Mouse (Mus musculus) embryonic facial prominence, embryonic 11.5 days (tissue): ENCODE data around the gene Coro1b. TPM values are rescaled to one million over a fixed set of nuclear protein-coding genes. Genes with fewer than 3 reads are reported as not detected.
A peak's percentile ranks its signal among the peaks of the same experiment; 100 is the strongest.
"Not testable (repeated sequence)": the region's sequence is repeated elsewhere in the genome, so short reads cannot be mapped to it uniquely, and the experiment has no call there.

Experiments
- ATAC-seq: fragments of 200-750 bp; cut with Nextera tagmentation; replicated peaks from 2 replicates; pipeline ENCODE4 v1.8.0; 2017; ENCODE audit warnings: low read depth; ENCODE audit not compliant: insufficient number of reproducible peaks, low FRiP score, low TSS enrichment
- DNase-seq: peaks from one replicate; pipeline ENCODE4 v3.0.0-alpha.2; 2015; ENCODE audit warnings: low spot score
- H3K27ac ChIP-seq: fragments of 300-500 bp; sonication (generic); replicated peaks from 2 replicates; pipeline ENCODE4 v1.5.1; 2014; ENCODE audit warnings: mild to moderate bottlenecking, low read depth, low read length, control low read depth
- H3K27me3 ChIP-seq: fragments of 300-500 bp; sonication (generic); 2 replicates; pipeline ENCODE4 v1.6.1; 2014; ENCODE audit warnings: mild to moderate bottlenecking, low read length, moderate library complexity, mixed read lengths; ENCODE audit not compliant: control insufficient read depth, insufficient read depth
- H3K36me3 ChIP-seq: fragments of 300-500 bp; sonication (generic); replicated peaks from 2 replicates; pipeline ENCODE4 v1.6.1; 2014; ENCODE audit warnings: low read depth, mild to moderate bottlenecking, low read length, moderate library complexity, mixed read lengths; ENCODE audit not compliant: control insufficient read depth, insufficient read depth
- H3K4me1 ChIP-seq: fragments of 300-500 bp; sonication (generic); 2 replicates; pipeline ENCODE4 v1.6.1; 2014; ENCODE audit warnings: low read length, mixed read lengths; ENCODE audit not compliant: control insufficient read depth, insufficient read depth
- H3K4me2 ChIP-seq: fragments of 300-500 bp; sonication (generic); 2 replicates; pipeline ENCODE4 v1.6.1; 2014; ENCODE audit warnings: low read depth, mild to moderate bottlenecking, control low read depth, low read length, moderate library complexity
- H3K4me3 ChIP-seq: fragments of 300-500 bp; sonication (generic); 2 replicates; pipeline ENCODE4 v1.5.1; 2014; ENCODE audit warnings: low read depth, low read length, control low read depth
- H3K9ac ChIP-seq: fragments of 300-500 bp; sonication (generic); replicated peaks from 2 replicates; pipeline ENCODE4 v1.6.1; 2014; ENCODE audit warnings: mild to moderate bottlenecking, control low read depth, low read length
- H3K9me3 ChIP-seq: fragments of 300-500 bp; sonication (generic); replicated peaks from 2 replicates; pipeline ENCODE4 v1.6.1; 2016; ENCODE audit warnings: mild to moderate bottlenecking, low read length, inconsistent platforms, mixed read lengths; ENCODE audit not compliant: control insufficient read depth
- WGBS: fragments of 180-500 bp; shearing (Covaris S2); extraction: QIAGEN DNeasy Blood & Tissue Kit; methylation state at CpG from one replicate; pipeline ENCODE4 v1.1.7; 2014; 5-methylcytosine and 5-hydroxymethylcytosine counted together
- polyA plus RNA-seq: library from polyadenylated mRNA; unstranded; fragments of >200 nt; fragmentation: Nextera tagmentation; extraction: Ambion mirVana; gene quantifications from 2 replicates; pipeline ENCODE4 v1.2.1, GENCODE M21; 2014

The Coro1b gene
- polyA plus RNA-seq, 1 experiment from 2014 or later: 108 TPM

DNA sequence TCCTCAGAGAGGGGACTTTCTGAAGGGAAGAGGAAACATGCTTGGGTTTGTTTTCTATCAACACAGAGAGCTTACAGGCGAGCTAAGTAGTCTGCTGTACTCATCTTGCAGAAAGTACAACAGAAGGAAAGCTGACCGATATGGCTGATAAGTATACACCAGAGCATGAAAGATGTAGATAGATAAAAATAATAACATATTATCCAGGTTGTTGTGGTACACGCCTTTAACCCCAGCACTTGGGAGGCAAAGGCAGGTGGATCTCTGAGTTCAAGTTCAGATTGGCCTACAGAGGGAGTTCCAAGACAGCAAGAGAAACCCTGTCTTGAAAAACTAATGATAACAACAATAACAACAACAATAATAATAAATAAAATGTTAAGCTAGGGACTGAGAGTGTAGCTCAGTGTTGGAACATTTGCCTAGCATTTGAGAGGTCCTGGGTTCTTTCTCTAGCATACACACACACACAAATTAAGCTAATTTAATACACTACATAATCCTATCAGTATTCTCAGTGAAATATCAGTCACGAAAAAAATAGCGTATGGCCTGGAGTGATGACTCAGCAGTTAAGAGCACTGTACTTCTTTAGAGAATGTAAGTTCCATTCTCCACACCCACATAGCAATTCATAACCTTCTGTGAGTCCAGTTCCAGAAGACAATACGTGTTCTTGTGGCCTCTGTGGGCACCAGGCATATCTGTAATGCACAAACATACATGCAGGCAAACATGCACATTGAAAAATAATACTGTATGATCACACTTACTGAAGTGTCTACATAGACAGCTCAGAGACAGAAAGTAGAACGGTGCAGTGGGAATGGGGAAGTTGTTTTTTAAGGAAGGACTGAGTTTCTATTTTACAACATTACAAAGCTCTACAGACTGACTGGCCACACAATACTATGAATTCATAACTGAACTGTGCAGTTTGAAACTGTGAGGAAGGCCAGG is 25.7 kb upstream of the Coro1b start:
- ATAC-seq: no peak
- 84% methylated on average over 7 of the region's 7 CpGs for WGBS
- H3K27me3 ChIP-seq: no peaks in the 10 kb centered on the region

DNA sequence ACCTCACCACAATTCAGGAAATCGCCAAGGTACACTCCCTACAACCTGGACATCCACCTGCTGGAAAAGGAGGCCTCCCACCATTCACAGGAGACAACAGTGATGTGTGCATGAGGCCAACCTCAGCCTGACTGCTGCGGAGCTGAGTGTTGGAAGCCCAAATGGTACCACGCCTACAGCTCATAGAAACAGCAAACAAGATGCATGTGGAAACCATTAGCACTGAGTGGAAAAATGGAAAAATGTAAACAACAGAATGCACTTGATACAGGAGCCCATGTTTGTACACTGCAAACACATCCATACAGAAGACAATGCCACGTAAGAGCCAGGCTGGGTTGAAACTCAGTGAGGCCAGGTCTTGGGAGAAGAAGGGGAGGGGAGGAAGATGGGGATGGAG is 24.0 kb upstream of the Coro1b start:
- Histone ChIP-seq H3K27me3 (no peaks in the 10 kb centered on the region), H3K27ac (no peak overlapping the region), H3K9me3 (no peaks in the 10 kb centered on the region), H3K9ac (no peak overlapping the region), H3K4me2 (no peak overlapping the region), H3K36me3 (no peaks in the 10 kb centered on the region), H3K4me3 (no peak overlapping the region), H3K4me1 (peaks cover 2% of the 10 kb centered on the region)
- WGBS: 69% methylated on average over 4 of the region's 4 CpGs
- no peak for ATAC-seq
- no peak for DNase-seq

More for the DNA sequence above, 25.7 kb upstream of the Coro1b start:
- Histone ChIP-seq H3K9ac (no peak overlapping the region), H3K9me3 (no peaks in the 10 kb centered on the region), H3K36me3 (no peaks in the 10 kb centered on the region), H3K4me3 (no peak overlapping the region), H3K27ac (no peak overlapping the region), H3K4me2 (no peak overlapping the region), H3K4me1 (peaks cover 2% of the 10 kb centered on the region)
- DNase-seq: no peak

GRCm38 (mm10) chr19:4125268-4125667 is 23.2 kb upstream of the Coro1b start:
- not testable (repeated sequence) for H3K27me3 ChIP-seq, H3K9me3 ChIP-seq, DNase-seq, H3K27ac ChIP-seq, H3K4me1 ChIP-seq, H3K36me3 ChIP-seq
- Histone ChIP-seq H3K4me2 (peak overlapping the region; percentile 19), H3K9ac (peak overlapping the region; percentile 39; the same call in 1 of the 2 replicates), H3K4me3 (peak overlapping the region; percentile 78)
- peak; percentile 31 for ATAC-seq
- 18% methylated on average over 4 of the region's 4 CpGs for WGBS

GRCm38 (mm10) chr19:4125741-4126696 is 22.4 kb upstream of the Coro1b start, which contains the start of gene Aip:
Gene Aip, minus strand, starts transcription at chr19:4125858.
- H3K4me2 ChIP-seq: peak within 1 kb of the TSS; percentile 59
- H3K27me3 ChIP-seq: no peaks in the 10 kb centered on the region
- no peaks in the 10 kb centered on the region for H3K36me3 ChIP-seq
- no peaks in the 10 kb centered on the region for H3K9me3 ChIP-seq
- peak within 1 kb of the TSS; percentile 78 for H3K4me3 ChIP-seq
- WGBS: under 1% methylated on average over 63 of the region's 64 CpGs
- H3K27ac ChIP-seq: no peak within 1 kb of the TSS
- DNase-seq (peak; percentile 98), ATAC-seq (peak; percentile 94)
- peak within 1 kb of the TSS; percentile 82 for H3K9ac ChIP-seq
- peaks cover 2% of the 10 kb centered on the region for H3K4me1 ChIP-seq

DNA sequence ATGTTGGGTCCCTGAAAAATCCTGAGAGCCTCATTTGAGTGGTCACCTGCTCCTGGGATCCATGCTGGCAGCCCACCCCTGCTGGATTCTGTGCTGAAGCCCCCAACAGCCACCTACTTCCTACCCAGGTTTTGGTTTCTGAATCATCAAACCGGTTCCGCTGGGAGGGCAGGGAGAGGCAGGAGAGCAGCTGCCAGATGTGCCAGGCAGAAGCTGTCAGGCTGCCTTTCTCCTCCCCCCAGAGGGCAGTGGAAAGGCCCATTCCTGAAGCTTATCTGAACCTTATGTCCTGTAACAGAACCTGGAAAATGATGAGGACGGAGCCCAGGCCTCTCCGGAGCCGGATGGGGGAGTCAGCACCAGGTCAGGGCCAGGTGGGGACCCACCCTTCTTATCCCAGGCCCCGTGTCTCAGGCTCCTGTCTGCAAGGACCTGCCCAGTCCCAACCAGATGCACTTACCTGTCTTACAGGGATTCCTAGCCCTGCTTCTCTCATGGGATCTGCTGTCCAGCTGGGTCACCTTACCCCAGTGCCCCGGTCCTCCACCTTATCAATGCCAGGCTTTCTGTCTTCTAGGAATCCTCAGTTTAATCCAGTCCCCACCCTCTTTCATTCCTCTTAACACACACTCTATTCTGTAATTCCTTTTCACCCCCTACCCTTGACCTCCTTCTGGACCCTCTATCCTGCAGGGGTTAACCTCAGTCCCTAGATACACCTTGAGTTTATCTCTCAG is 21.5 kb upstream of the Coro1b start:
- no peaks in the 10 kb centered on the region for H3K27me3 ChIP-seq
- 65% methylated on average over 7 of the region's 7 CpGs for WGBS
- H3K27ac ChIP-seq: no peak overlapping the region
- DNase-seq (no peak), ATAC-seq (no peak)
- peak overlapping the region; percentile 78 for H3K4me3 ChIP-seq
- H3K4me2 ChIP-seq: peak overlapping the region; percentile 59
- H3K9ac ChIP-seq: peak overlapping the region; percentile 82
- peaks cover 2% of the 10 kb centered on the region for H3K4me1 ChIP-seq
- no peaks in the 10 kb centered on the region for H3K36me3 ChIP-seq
- H3K9me3 ChIP-seq: no peaks in the 10 kb centered on the region

GRCm38 (mm10) chr19:4129462-4129861 is 19.0 kb upstream of the Coro1b start:
- DNase-seq: no peak
- 97% methylated on average over 7 of the region's 7 CpGs for whole genome bisulfite sequencing

DNA sequence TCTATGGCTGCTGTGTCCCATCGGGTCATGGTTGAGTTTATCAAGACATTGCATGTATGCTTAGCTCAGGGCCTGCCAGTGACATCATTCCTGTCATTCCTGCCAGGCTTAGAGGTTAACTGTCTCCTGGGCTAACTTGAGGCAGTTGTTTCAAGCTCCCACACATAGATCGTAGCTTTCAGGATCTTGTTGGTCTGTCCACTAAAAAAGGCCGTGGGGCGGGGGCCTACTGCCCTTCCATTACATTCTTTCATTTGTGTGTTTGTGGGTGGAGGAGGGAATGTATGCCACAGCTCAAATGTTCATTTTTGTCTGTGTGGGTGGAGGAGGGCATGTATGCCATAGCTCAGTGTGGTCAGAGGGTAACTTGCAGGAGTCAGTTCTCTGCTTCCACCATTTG is 18.3 kb upstream of the Coro1b start:
- DNase-seq: no peak
- 93% methylated on average over 4 of the region's 4 CpGs for WGBS
- Histone ChIP-seq H3K9me3 (no peaks in the 10 kb centered on the region), H3K4me2 (no peak overlapping the region), H3K4me1 (peaks cover 2% of the 10 kb centered on the region), H3K9ac (no peak overlapping the region), H3K27ac (no peak overlapping the region), H3K4me3 (no peak overlapping the region), H3K27me3 (no peaks in the 10 kb centered on the region), H3K36me3 (no peaks in the 10 kb centered on the region)
- ATAC-seq: no peak

More at GRCm38 (mm10) chr19:4129462-4129861, 19.0 kb upstream of the Coro1b start:
- no peak for ATAC-seq
- H3K36me3 ChIP-seq: no peaks in the 10 kb centered on the region
- H3K27me3 ChIP-seq: no peaks in the 10 kb centered on the region
- no peak overlapping the region for H3K27ac ChIP-seq
- H3K4me3 ChIP-seq: no peak overlapping the region
- no peak overlapping the region for H3K9ac ChIP-seq
- H3K4me1 ChIP-seq: peaks cover 2% of the 10 kb centered on the region
- H3K4me2 ChIP-seq: no peak overlapping the region
- no peaks in the 10 kb centered on the region for H3K9me3 ChIP-seq
